Mouse (Mus musculus) MEL-GATA-1-ER (cell line): ENCODE data around the gene Gns.

Experiments
- DNase-seq: peaks from one replicate; pipeline ENCODE4 v3.0.0-alpha.2; 2012; ENCODE audit warnings: low read depth; ENCODE audit errors: extremely low read depth

The Gns gene

GRCm38 (mm10) chr10:121429581-121429980 lies 64.7 kb downstream of the Gns start:
- DNase-seq, result no peak

- DNase-seq, result no peak
Measured at GRCm38 (mm10) chr10:121429981-121430682, 65.2 kb downstream of the Gns start.

GRCm38 (mm10) chr10:121430764-121431540 lies 66.1 kb downstream of the Gns start:
- DNase-seq, result no peak

- DNase-seq, result peak; percentile 23
Measured at GRCm38 (mm10) chr10:121432041-121432634, 67.2 kb downstream of the Gns start.

GRCm38 (mm10) chr10:121432635-121433280 lies 67.9 kb downstream of the Gns start:
- DNase-seq, result peak; percentile 36

GRCm38 (mm10) chr10:121434441-121435103 lies 69.7 kb downstream of the Gns start:
- DNase-seq, result no peak

GRCm38 (mm10) chr10:121435546-121436257 lies 70.8 kb downstream of the Gns start:
- no peak for DNase-seq

GRCm38 (mm10) chr10:121436258-121436645 lies 71.4 kb downstream of the Gns start:
- no peak for DNase-seq

- DNase-seq, result no peak
Measured at GRCm38 (mm10) chr10:121436693-121437092, 71.8 kb downstream of the Gns start.

GRCm38 (mm10) chr10:121438109-121438508 lies 73.2 kb downstream of the Gns start:
- no peak for DNase-seq

GRCm38 (mm10) chr10:121439310-121439731 lies 74.4 kb downstream of the Gns start:
- DNase-seq, result no peak

GRCm38 (mm10) chr10:121443791-121444190 lies 78.9 kb downstream of the Gns start:
- DNase-seq, result no peak

- DNase-seq, result no peak
Measured at GRCm38 (mm10) chr10:121444198-121444597, 79.3 kb downstream of the Gns start.

GRCm38 (mm10) chr10:121445808-121446207 lies 80.9 kb downstream of the Gns start:
- DNase-seq, result no peak
